Comparison of ENCODE assay signal across 8 mouse cellular contexts in the genomic region with DNA sequence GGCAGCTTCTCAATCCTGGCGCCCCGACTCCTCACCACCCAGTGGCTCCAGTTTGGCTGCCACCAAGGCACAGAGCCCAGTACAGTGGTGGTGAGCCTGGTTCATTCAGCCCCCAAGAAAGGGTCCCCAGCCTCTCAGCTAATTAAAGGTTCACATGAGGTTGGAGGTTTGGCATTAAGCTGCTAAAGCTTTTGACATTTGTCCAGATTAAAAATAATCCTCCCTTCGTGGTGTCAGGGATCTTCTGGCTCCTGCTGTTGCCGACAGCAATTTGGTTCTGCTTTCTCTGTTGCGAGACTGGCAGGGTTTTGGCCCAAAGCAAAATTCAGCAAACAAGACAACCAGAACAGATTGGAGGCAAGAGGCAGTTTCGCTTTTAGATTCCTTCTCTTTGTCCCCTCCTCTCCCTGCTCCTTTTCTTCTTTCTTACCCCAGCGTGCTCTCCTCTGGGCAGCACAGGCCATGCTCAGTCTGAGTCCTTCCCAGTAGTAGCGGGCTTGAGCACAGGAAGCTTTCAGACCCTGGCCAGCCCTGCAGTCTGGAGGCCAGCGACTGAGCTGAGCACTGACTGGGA.
DNase-seq lines count a peak whose midpoint lies in the region; ATAC-seq lines count a peak whose summit lies in the region.

No protein-coding gene starts in this region.

- peak overlapping the region; percentile 48 for H3K27ac ChIP-seq in embryonic facial prominence, embryonic 13.5 days
- no peak overlapping the region; the same call in 1 of the 2 replicates for H3K27ac ChIP-seq in embryonic facial prominence, embryonic 10.5 days (replicated peaks)
- 0 out of 2 replicates have a peak overlapping the region, but pooled peaks have one; percentile 13 for H3K27ac ChIP-seq in neural tube, embryonic 13.5 days (replicated peaks)

- H3K9ac ChIP-seq in embryonic facial prominence, embryonic 13.5 days: peak overlapping the region; percentile 61; the same call in 1 of the 2 replicates
- H3K9ac ChIP-seq in neural tube, embryonic 13.5 days: no peak overlapping the region

- WGBS in embryonic facial prominence, embryonic 13.5 days: 51% methylated on average over 9 of the region's 9 CpGs
- WGBS in embryonic facial prominence, embryonic 10.5 days: 62% methylated on average over 9 of the region's 9 CpGs
- WGBS in neural tube, embryonic 13.5 days: 67% methylated on average over 9 of the region's 9 CpGs

- H3K4me3 ChIP-seq in embryonic facial prominence, embryonic 13.5 days: no peak overlapping the region
- no peak overlapping the region for H3K4me3 ChIP-seq in embryonic facial prominence, embryonic 10.5 days
- H3K4me3 ChIP-seq in neural tube, embryonic 13.5 days: no peak overlapping the region

- no peak overlapping the region for H3K4me2 ChIP-seq in embryonic facial prominence, embryonic 13.5 days
- no peak overlapping the region for H3K4me2 ChIP-seq in neural tube, embryonic 13.5 days

- H3K27me3 ChIP-seq in embryonic facial prominence, embryonic 13.5 days: no peaks in the 10 kb centered on the region
- no peaks in the 10 kb centered on the region for H3K27me3 ChIP-seq in embryonic facial prominence, embryonic 10.5 days (replicated peaks; ENCODE audit: low read depth, poor library complexity, severe bottlenecking)
- no peaks in the 10 kb centered on the region for H3K27me3 ChIP-seq in neural tube, embryonic 13.5 days

- no peaks in the 10 kb centered on the region for H3K9me3 ChIP-seq in embryonic facial prominence, embryonic 13.5 days
- no peaks in the 10 kb centered on the region for H3K9me3 ChIP-seq in embryonic facial prominence, embryonic 10.5 days
- no peaks in the 10 kb centered on the region for H3K9me3 ChIP-seq in neural tube, embryonic 13.5 days

- ATAC-seq in embryonic facial prominence, embryonic 13.5 days (ENCODE audit: insufficient number of reproducible peaks, insufficient read depth, low FRiP score, low TSS enrichment, low read depth): no peak
- no peak for ATAC-seq in neural tube, embryonic 13.5 days (ENCODE audit: low read depth)

- H3K36me3 ChIP-seq in embryonic facial prominence, embryonic 13.5 days: no peaks in the 10 kb centered on the region
- H3K36me3 ChIP-seq in embryonic facial prominence, embryonic 10.5 days (replicated peaks): no peaks in the 10 kb centered on the region
- no peaks in the 10 kb centered on the region for H3K36me3 ChIP-seq in neural tube, embryonic 13.5 days

- H3K4me1 ChIP-seq in embryonic facial prominence, embryonic 13.5 days: peaks cover 16% of the 10 kb centered on the region
- peaks cover 8% of the 10 kb centered on the region for H3K4me1 ChIP-seq in embryonic facial prominence, embryonic 10.5 days
- H3K4me1 ChIP-seq in neural tube, embryonic 13.5 days (replicated peaks): peaks cover 11% of the 10 kb centered on the region

- no peak for DNase-seq in embryonic facial prominence, embryonic 10.5 days (ENCODE audit: low spot score)
- DNase-seq in neural tube, embryonic 10.5 days (ENCODE audit: extremely low spot score, low spot score): no peak
- DNase-seq in heart, postnatal 4 days: peak; percentile 9
- no peak for DNase-seq in thymus, postnatal 10 days (ENCODE audit: low spot score in 2 of 2)
- no peak for DNase-seq in adrenal gland, adult 8-10 months
- no peak for DNase-seq in spleen, adult 18-20 months
